Mouse (Mus musculus) ES-E14 (cell line): Measurements from ENCODE around the gene Vars.

Source experiments
- HCFC1 ChIP-seq: IDR thresholded peaks from 2 replicates; pipeline ENCODE4 v1.6.1; 2012; ENCODE audit warnings: low read length, inconsistent platforms, borderline replicate concordance; ENCODE audit not compliant: insufficient read depth
- ZNF384 ChIP-seq: IDR thresholded peaks from 2 replicates; pipeline ENCODE4 v1.6.1; 2012; ENCODE audit warnings: low read depth, low read length, inconsistent platforms

DNA sequence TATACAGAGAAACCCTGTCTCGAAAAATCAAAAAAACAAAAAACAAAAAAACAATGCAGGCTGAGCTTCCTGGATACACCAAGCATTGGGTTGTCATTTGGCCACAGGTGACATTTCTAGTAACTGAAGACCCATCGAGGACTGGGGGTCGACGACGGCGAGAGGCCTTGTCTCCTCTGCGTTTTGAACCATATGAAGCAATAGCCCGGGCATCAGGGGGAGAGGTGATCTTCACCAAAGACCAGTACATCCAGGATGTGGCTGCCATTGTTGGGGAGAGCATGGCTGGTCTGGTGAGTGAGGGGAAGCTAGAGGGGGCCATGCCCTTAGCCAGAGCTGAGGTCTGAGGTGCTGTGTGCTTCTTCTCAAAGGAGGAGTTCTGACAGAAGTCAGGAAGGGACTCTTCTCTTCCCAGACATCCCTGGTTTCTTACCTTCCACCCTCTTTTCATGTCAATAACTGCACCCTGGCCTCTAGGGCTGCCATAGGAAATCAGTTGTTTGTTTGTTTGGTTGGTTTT is 21.8 kb downstream of the Vars start:
- TF ChIP-seq HCFC1 (no peak), ZNF384 (no peak)
